8 mouse cellular contexts compared by ENCODE assay signal in the genomic region with DNA sequence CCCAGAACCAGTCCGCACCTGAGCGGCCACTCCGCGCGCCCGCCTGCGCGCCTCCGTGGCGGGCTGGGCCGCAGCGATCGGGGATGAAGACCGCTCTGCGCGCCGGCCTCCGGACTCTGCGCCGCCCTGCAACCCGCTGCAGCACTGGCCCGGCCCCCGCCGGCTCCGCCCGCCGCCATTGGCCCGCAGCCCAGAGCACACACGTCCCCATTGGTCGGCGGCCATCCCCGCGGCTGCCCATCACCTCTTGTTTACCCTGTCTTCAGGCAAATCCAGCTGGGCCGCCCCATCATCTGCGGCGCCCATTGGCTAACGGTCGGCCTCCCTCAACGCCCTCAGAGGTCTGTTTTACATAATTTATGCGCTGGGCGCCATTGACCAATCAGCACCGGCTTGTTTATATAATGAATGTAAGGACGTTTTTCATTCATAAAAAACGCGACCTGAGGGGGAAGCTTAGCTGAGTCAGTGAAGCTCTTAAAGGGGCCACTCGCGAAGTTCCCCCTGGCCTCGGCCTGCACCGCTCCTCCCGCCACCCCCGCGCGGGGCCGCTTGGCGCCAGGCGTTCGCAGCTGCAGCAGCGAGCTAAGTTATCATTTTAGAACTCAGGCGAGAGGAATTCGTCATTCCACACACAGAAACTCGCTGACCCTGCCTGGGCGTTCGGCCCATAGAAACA. TPM values are rescaled to one million over a fixed set of nuclear protein-coding genes. Genes with fewer than 3 reads are reported as not detected.
A peak's percentile ranks its signal among the peaks of the same experiment; 100 is the strongest.
DNase-seq lines count a peak whose midpoint lies in the region; ATAC-seq lines count a peak whose summit lies in the region.

A gene (minus strand): TSS at position 221 of the 679 bp plus-strand sequence.

- H3K4me2 ChIP-seq in hindbrain, embryonic 12.5 days (replicated peaks): peak within 1 kb of the TSS; percentile 100

- H3K27me3 ChIP-seq in hindbrain, embryonic 12.5 days: peaks cover 66% of the 10 kb centered on the region

- H3K27ac ChIP-seq in hindbrain, embryonic 12.5 days: peak within 1 kb of the TSS; percentile 60

- H3K9me3 ChIP-seq in hindbrain, embryonic 12.5 days (replicated peaks): no peaks in the 10 kb centered on the region

- DNase-seq in NIH3T3 (ENCODE audit: low read depth): peak; percentile 99
- peak; percentile 99 to 100 for DNase-seq in cerebellum, postnatal 10 days
- peak; percentile 99 to 100 for DNase-seq in frontal cortex, postnatal 10 days (ENCODE audit: low spot score in 2 of 2)
- DNase-seq in layer of hippocampus, postnatal 14 days (ENCODE audit: low spot score in 2 of 2): peak; percentile 98 to 100
- peak; percentile 97 for DNase-seq in lung, postnatal 14 days
- peak; percentile 94 for DNase-seq in retina, adult 2 months (ENCODE audit: low read depth, low spot score)
- peak; percentile 94 to 98 for DNase-seq in thymus, postnatal 36 days

- no peaks in the 10 kb centered on the region for H3K36me3 ChIP-seq in hindbrain, embryonic 12.5 days

- peak; percentile 99 for ATAC-seq in hindbrain, embryonic 12.5 days (ENCODE audit: low FRiP score)

- peak within 1 kb of the TSS; percentile 82 for H3K4me3 ChIP-seq in hindbrain, embryonic 12.5 days

- WGBS in hindbrain, embryonic 12.5 days: under 1% methylated on average over 57 of the region's 63 CpGs

- H3K9ac ChIP-seq in hindbrain, embryonic 12.5 days: peak within 1 kb of the TSS; percentile 70

- H3K4me1 ChIP-seq in hindbrain, embryonic 12.5 days: peaks cover 25% of the 10 kb centered on the region

RNA-seq across cellular contexts. Expression of the gene that starts here (rescaled TPM):
- polyA plus RNA-seq in hindbrain, embryonic 12.5 days (2016; fragmentation: Nextera tagmentation; extraction: Ambion mirVana): 25.4 and 27.3 TPM in 2 replicates
- total RNA-seq in layer of hippocampus, postnatal 14 days (2021): 10 to 100 TPM; 42.2 to 51.0 TPM

Comparison
In these comparisons a context has a peak if more than half of its experiments do, and no peak if none do; other contexts are left out.
1. Peak in every context shown above with its lines: DNase-seq, ATAC-seq, H3K4me3 ChIP-seq and H3K27ac ChIP-seq.